Mouse (Mus musculus) hindbrain, embryonic 12.5 days (tissue): ENCODE results near the gene P3h3. TPM values are rescaled to one million over a fixed set of nuclear protein-coding genes. Genes with fewer than 3 reads are reported as not detected.
A peak's percentile ranks its signal among the peaks of the same experiment; 100 is the strongest.

Source experiments
- ATAC-seq: fragments of 200-750 bp; cut with Nextera tagmentation; 2 replicates; pipeline ENCODE4 v1.8.0; 2017; ENCODE audit warnings: moderate TSS enrichment; ENCODE audit not compliant: low FRiP score
- H3K27ac ChIP-seq: fragments of 300-500 bp; sonication (generic); 2 replicates; pipeline ENCODE4 v1.5.1; 2016; ENCODE audit warnings: mild to moderate bottlenecking
- H3K27me3 ChIP-seq: fragments of 300-500 bp; sonication (generic); 2 replicates; pipeline ENCODE4 v1.6.1; 2016; ENCODE audit warnings: mild to moderate bottlenecking
- H3K36me3 ChIP-seq: fragments of 300-500 bp; sonication (generic); 2 replicates; pipeline ENCODE4 v1.6.1; 2016; ENCODE audit warnings: mild to moderate bottlenecking
- H3K4me1 ChIP-seq: fragments of 300-500 bp; sonication (generic); 2 replicates; pipeline ENCODE4 v1.6.1; 2016
- H3K4me2 ChIP-seq: fragments of 300-500 bp; sonication (generic); replicated peaks from 2 replicates; pipeline ENCODE4 v1.6.1; 2016; ENCODE audit warnings: mild to moderate bottlenecking
- H3K4me3 ChIP-seq: fragments of 300-500 bp; sonication (generic); 2 replicates; pipeline ENCODE4 v1.5.1; 2016; ENCODE audit warnings: mild to moderate bottlenecking
- H3K9ac ChIP-seq: fragments of 300-500 bp; sonication (generic); 2 replicates; pipeline ENCODE4 v1.6.1; 2016; ENCODE audit warnings: mild to moderate bottlenecking, moderate library complexity
- H3K9me3 ChIP-seq: fragments of 300-500 bp; sonication (generic); replicated peaks from 2 replicates; pipeline ENCODE4 v1.6.1; 2016; ENCODE audit warnings: mild to moderate bottlenecking
- WGBS: fragments of 180-500 bp; shearing (Covaris S2); methylation state at CpG from one replicate; pipeline ENCODE4 v1.1.7; 2016; 5-methylcytosine and 5-hydroxymethylcytosine counted together
- polyA plus RNA-seq: library from polyadenylated mRNA; unstranded; fragments of >200 nt; fragmentation: Nextera tagmentation; extraction: Ambion mirVana; gene quantifications from 2 replicates; pipeline ENCODE4 v1.2.1, GENCODE M21; 2016

The P3h3 gene
- polyA plus RNA-seq, 1 experiment from 2014 or later, result 39.6 TPM

- WGBS, result 26% methylated on average over 10 of the region's 10 CpGs
These were observed 29.4 kb downstream of the P3h3 start for GRCm38 (mm10) chr6:124828101-124828592.

GRCm38 (mm10) chr6:124822049-124822448 lies 35.5 kb downstream of the P3h3 start:
- Histone ChIP-seq H3K9me3 (no peaks in the 10 kb centered on the region), H3K9ac (no peak overlapping the region), H3K4me1 (no peaks in the 10 kb centered on the region), H3K4me2 (no peak overlapping the region), H3K27ac (no peak overlapping the region), H3K4me3 (no peak overlapping the region), H3K27me3 (no peaks in the 10 kb centered on the region), H3K36me3 (peaks cover 93% of the 10 kb centered on the region)
- ATAC-seq, result no peak
- 93% methylated on average over 4 of the region's 4 CpGs for WGBS

More at GRCm38 (mm10) chr6:124828101-124828592, 29.4 kb downstream of the P3h3 start:
- peaks cover 25% of the 10 kb centered on the region for H3K4me1 ChIP-seq
- H3K4me3 ChIP-seq, result peak overlapping the region; percentile 44
- ATAC-seq, result no peak
- H3K27ac ChIP-seq, result peak overlapping the region; percentile 60
- H3K9ac ChIP-seq, result peak overlapping the region; percentile 58
- peaks cover 46% of the 10 kb centered on the region for H3K36me3 ChIP-seq
- peak overlapping the region; percentile 85 for H3K4me2 ChIP-seq
- H3K9me3 ChIP-seq, result no peaks in the 10 kb centered on the region
- H3K27me3 ChIP-seq, result no peaks in the 10 kb centered on the region

- ATAC-seq, result no peak
- Histone ChIP-seq H3K4me3 (no peak overlapping the region), H3K9me3 (no peaks in the 10 kb centered on the region), H3K4me2 (no peak overlapping the region), H3K9ac (no peak overlapping the region), H3K27me3 (no peaks in the 10 kb centered on the region), H3K4me1 (no peaks in the 10 kb centered on the region), H3K27ac (no peak overlapping the region), H3K36me3 (peaks cover 100% of the 10 kb centered on the region)
- WGBS, result 97% methylated on average over 5 of the region's 5 CpGs
These were observed 36.7 kb downstream of the P3h3 start for GRCm38 (mm10) chr6:124820891-124821290.

GRCm38 (mm10) chr6:124817971-124818370 lies 39.6 kb downstream of the P3h3 start:
- Histone ChIP-seq H3K4me3 (no peak overlapping the region), H3K9me3 (no peaks in the 10 kb centered on the region), H3K36me3 (peaks cover 80% of the 10 kb centered on the region), H3K4me1 (peaks cover 13% of the 10 kb centered on the region), H3K4me2 (no peak overlapping the region), H3K9ac (no peak overlapping the region), H3K27me3 (no peaks in the 10 kb centered on the region), H3K27ac (no peak overlapping the region)
- ATAC-seq, result no peak
- WGBS, result 90% methylated on average over 8 of the region's 8 CpGs

DNA sequence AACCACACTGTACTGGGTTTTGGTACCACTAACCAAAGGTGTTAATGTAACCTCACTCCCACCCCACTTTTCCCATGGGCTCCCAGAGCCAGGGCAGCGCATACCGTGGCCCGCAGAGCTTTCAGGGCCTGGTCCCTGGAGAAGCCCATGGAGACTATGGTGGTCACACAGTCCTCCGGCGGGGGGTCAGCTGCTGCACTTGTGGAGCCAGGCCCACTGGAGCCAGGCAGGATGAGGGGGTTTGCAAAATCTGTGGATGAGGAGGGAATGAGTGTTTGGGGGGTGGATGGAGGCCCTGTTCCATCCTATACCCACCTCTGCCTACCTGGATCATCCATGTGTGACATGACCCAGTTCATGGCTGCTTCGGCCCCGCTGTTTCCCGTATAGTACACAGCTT lies 40.0 kb downstream of the P3h3 start:
- no peak for ATAC-seq
- H3K36me3 ChIP-seq, result peaks cover 76% of the 10 kb centered on the region
- no peak overlapping the region for H3K27ac ChIP-seq
- 93% methylated on average over 8 of the region's 8 CpGs for WGBS
- H3K4me1 ChIP-seq, result peaks cover 17% of the 10 kb centered on the region
- no peak overlapping the region for H3K4me2 ChIP-seq
- no peak overlapping the region for H3K4me3 ChIP-seq
- H3K27me3 ChIP-seq, result no peaks in the 10 kb centered on the region
- H3K9me3 ChIP-seq, result no peaks in the 10 kb centered on the region
- H3K9ac ChIP-seq, result no peak overlapping the region

DNA sequence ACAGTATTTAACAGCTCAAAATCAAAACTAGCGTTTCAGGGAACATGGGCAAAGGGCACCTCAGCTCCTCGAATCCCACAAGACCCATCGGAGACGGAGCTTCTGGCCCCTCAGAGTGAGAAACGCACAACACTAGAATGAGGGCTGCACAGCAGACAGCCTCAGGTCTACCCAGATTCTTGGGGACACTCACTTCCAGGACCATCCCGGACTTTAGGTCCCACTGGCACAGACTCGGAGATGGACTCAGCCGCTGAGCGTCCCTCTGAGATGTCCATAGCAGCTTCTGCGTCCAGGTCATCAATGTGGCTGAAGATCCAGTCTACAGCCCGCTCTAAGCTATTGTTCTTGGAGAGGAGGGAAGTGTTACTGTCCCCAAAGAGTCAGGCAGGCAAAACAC lies 40.4 kb downstream of the P3h3 start:
- Histone ChIP-seq H3K4me1 (peaks cover 21% of the 10 kb centered on the region), H3K9ac (no peak overlapping the region), H3K4me3 (no peak overlapping the region), H3K36me3 (peaks cover 72% of the 10 kb centered on the region), H3K4me2 (no peak overlapping the region), H3K9me3 (no peaks in the 10 kb centered on the region), H3K27me3 (no peaks in the 10 kb centered on the region), H3K27ac (no peak overlapping the region)
- 96% methylated on average over 11 of the region's 11 CpGs for WGBS
- no peak for ATAC-seq

DNA sequence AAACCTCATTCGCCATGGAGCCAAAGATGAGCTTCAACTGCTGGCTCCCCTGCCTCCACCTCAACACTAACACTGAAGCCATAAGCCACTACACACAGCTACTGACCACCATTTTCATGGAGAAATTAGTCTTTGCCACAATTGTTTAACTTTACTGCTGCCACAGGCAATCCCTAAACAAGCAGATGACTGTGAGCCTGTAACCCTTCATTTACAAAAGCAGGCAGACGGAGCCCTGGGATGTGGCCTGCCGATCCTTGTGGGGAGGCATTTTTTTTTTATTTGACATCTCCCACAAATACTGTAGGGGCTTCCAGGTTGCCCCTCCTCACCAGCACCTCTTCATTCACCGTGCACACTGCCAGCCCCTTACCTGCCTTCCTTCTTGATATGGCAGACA lies 40.9 kb downstream of the P3h3 start:
- no peaks in the 10 kb centered on the region for H3K27me3 ChIP-seq
- H3K9me3 ChIP-seq, result no peaks in the 10 kb centered on the region
- H3K4me3 ChIP-seq, result no peak overlapping the region
- no peak overlapping the region for H3K9ac ChIP-seq
- H3K4me2 ChIP-seq, result no peak overlapping the region
- H3K27ac ChIP-seq, result no peak overlapping the region
- WGBS, result 92% methylated on average over 4 of the region's 4 CpGs
- H3K36me3 ChIP-seq, result peaks cover 72% of the 10 kb centered on the region
- H3K4me1 ChIP-seq, result peaks cover 23% of the 10 kb centered on the region
- ATAC-seq, result no peak

DNA sequence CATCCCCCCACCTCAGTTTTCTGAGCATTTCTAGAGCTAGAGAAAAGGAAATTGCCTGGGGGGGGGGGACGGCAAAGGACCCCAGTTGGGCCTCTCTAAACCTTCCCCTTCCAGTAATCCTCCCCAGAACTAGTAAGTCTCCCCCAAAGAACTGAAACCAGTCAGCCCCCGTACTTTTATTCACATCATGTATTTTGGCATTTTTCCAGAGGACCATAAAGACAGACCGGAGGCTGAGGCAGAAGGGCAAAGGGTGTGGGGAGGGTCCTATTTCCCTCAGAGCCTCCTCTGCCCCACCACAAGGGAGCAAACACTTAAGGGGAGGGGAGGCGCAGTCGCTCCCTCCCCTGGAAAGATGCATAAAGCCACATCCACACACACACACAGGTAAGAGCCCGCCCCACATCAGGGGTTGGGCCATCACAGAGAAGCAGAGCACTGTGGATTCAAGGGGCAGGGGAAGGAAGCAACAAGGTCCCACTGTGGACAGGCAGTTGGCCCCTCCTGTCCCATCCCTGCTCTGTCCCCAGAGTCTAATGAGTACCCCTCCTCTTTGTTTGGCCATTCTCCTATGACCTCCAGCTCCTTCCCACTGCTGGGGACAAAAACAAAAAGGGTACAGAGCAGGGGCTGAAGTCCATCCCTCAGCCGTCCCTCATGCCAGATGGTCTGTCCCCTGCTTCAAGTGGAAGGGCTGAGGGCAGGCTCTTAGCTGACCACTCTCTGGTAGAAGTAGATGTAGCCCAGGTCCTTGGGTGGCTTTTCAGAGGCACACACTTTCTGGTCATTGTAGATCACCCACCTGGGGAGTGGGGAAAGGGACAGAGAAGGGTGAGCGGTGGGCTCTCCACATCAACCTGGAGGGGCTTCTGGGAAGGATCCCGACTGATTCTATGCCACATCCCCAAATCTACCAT lies 42.4 kb downstream of the P3h3 start:
- H3K36me3 ChIP-seq, result peaks cover 65% of the 10 kb centered on the region

DNA sequence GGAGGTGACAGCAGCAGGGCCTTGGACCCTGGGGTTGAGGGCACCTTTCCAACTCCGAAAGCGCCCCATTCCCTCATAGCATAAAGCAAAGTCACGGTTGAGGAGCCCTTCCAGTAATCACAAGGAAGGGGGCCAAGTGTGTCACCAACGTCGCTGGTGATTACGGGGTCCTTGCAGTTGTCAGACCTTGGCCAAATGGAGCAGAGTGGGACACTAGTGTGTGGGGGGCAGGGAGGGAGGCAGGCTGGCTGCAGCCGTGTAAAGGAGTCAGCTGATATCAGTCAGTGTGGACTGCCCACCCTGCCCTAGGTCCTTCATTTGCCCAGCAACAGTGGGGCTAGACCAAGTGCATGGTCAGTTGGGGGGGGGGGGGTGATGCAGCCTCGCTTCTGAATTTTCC lies 43.1 kb downstream of the P3h3 start:
- WGBS, result 48% methylated on average over 8 of the region's 8 CpGs
- peaks cover 33% of the 10 kb centered on the region for H3K4me1 ChIP-seq
- H3K27me3 ChIP-seq, result no peaks in the 10 kb centered on the region
- peaks cover 59% of the 10 kb centered on the region for H3K36me3 ChIP-seq
- peak overlapping the region; percentile 84 for H3K27ac ChIP-seq
- H3K9ac ChIP-seq, result peak overlapping the region; percentile 79
- H3K9me3 ChIP-seq, result no peaks in the 10 kb centered on the region
- H3K4me2 ChIP-seq, result peak overlapping the region; percentile 89
- ATAC-seq, result peak; percentile 53
- peak overlapping the region; percentile 69 for H3K4me3 ChIP-seq

More for the DNA sequence above, 42.4 kb downstream of the P3h3 start:
- ATAC-seq, result no peak
- peak overlapping the region; percentile 89; the same call in 1 of the 2 replicates for H3K4me2 ChIP-seq
- H3K9me3 ChIP-seq, result no peaks in the 10 kb centered on the region
- peaks cover 26% of the 10 kb centered on the region for H3K4me1 ChIP-seq
- H3K27me3 ChIP-seq, result no peaks in the 10 kb centered on the region
- 67% methylated on average over 9 of the region's 9 CpGs for WGBS
- H3K4me3 ChIP-seq, result no peak overlapping the region
- peak overlapping the region; percentile 30; the same call in 1 of the 2 replicates for H3K27ac ChIP-seq
- H3K9ac ChIP-seq, result no peak overlapping the region

GRCm38 (mm10) chr6:124813933-124814332 lies 43.6 kb downstream of the P3h3 start, which contains the start of gene Tpi1:
TSS of gene Tpi1 (minus strand) at chr6:124814296.
- H3K27ac ChIP-seq, result peak within 1 kb of the TSS; percentile 84
- H3K4me3 ChIP-seq, result peak within 1 kb of the TSS; percentile 69
- ATAC-seq, result peak; percentile 84
- peak within 1 kb of the TSS; percentile 89 for H3K4me2 ChIP-seq
- 0% methylated on average over 22 of the region's 22 CpGs for WGBS
- H3K4me1 ChIP-seq, result peaks cover 38% of the 10 kb centered on the region
- H3K36me3 ChIP-seq, result peaks cover 54% of the 10 kb centered on the region
- H3K27me3 ChIP-seq, result no peaks in the 10 kb centered on the region
- no peaks in the 10 kb centered on the region for H3K9me3 ChIP-seq
- H3K9ac ChIP-seq, result peak within 1 kb of the TSS; percentile 79

DNA sequence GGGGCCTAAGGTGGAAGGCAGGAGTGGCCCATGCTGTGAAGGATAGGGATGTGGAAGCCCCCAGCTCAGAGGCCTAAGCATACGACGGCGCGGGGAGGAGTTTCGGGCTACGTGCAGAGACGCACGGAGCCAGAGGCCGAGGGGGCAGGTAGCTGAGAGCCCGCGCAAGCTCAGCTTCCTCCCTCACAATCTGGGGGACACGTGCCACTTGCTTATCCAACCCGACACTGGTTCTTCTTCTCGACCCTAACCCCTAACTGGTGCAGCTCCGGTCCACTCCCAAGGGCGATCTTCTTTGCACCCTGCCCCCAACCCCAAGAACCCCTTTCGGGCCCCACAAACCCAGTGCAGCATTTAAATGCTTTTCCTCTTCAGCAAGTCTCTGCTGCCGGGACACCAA lies 44.1 kb downstream of the P3h3 start:
- WGBS, result under 1% methylated on average over 18 of the region's 18 CpGs
- Histone ChIP-seq H3K4me3 (peak overlapping the region; percentile 69), H3K27me3 (no peaks in the 10 kb centered on the region), H3K27ac (peak overlapping the region; percentile 84), H3K9ac (peak overlapping the region; percentile 79), H3K4me1 (peaks cover 41% of the 10 kb centered on the region), H3K9me3 (no peaks in the 10 kb centered on the region), H3K36me3 (peaks cover 49% of the 10 kb centered on the region), H3K4me2 (peak overlapping the region; percentile 89)
- peak; percentile 69 for ATAC-seq

GRCm38 (mm10) chr6:124812848-124813247 lies 44.7 kb downstream of the P3h3 start:
- H3K4me1 ChIP-seq, result peaks cover 46% of the 10 kb centered on the region
- ATAC-seq, result no peak
- peak overlapping the region; percentile 89 for H3K4me2 ChIP-seq
- peak overlapping the region; percentile 84 for H3K27ac ChIP-seq
- 15% methylated on average over 9 of the region's 9 CpGs for WGBS
- peak overlapping the region; percentile 79 for H3K9ac ChIP-seq
- H3K36me3 ChIP-seq, result peaks cover 43% of the 10 kb centered on the region
- H3K4me3 ChIP-seq, result peak overlapping the region; percentile 69
- no peaks in the 10 kb centered on the region for H3K9me3 ChIP-seq
- H3K27me3 ChIP-seq, result no peaks in the 10 kb centered on the region
